Mouse (Mus musculus): ENCODE results near the gene Dyrk1b. TPM values are rescaled to one million over a fixed set of nuclear protein-coding genes. Genes with fewer than 3 reads are reported as not detected.

Gene Dyrk1b
- polyA plus RNA-seq, 1 experiment: 20.7 TPM

DNA sequence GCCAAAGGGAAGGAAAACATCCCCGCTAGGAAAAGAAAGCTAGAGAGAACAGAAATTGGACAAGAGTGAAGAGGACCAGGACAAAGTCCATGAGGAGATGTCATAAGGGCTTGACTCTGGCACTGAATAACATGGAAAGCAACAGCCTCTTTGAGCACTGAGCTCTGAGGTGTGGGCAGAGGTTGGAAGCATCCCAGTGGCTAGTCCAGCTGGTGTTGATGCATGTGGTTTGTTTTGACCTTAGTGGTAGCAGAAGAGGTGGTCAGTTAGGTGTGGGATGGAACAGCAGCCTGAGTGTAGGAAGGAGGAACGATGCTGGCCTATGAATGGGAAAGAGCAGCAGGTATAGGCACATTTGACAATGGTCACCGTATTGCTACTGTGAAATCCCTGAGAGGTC lies 12.2 kb downstream of the Dyrk1b start:
- TF ChIP-seq POLR2A (IDR thresholded peaks at IDR 0.05; ENCODE audit: borderline replicate concordance, low read depth, low read length) (no peak), CTCF (IDR thresholded peaks at IDR 0.05; ENCODE audit: low read depth, low read length) (no peak)
- H3K4me3 ChIP-seq (ENCODE audit: insufficient read depth, low read length): no peak overlapping the region
- no peak overlapping the region for H3K27ac ChIP-seq (ENCODE audit: insufficient read depth, low read depth, low read length)
- peaks cover 8% of the 10 kb centered on the region; the same call in 1 of the 2 replicates for H3K4me1 ChIP-seq (ENCODE audit: control insufficient read depth, insufficient read depth, low read length)

DNA sequence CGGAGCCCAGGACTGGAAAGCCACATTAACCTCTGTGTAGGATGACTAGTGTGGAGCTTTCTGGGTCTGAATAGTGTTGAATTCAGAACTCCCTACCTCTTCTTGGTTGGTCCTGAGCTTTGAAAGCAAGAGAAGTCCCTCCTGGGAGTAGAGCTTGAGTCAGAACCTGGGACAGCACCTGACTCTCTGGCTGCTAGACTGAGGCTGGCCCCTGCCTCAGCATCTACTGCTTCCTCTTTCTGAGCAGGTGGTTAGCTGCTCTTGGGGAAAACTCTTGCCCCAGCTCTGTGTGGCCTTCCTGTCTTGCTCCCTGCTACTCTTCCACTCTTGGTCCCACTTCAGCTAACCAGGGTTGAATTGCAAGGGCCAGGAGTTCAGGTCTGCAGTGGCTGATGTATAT lies 12.6 kb downstream of the Dyrk1b start:
- TF ChIP-seq CTCF (IDR thresholded peaks at IDR 0.05; ENCODE audit: low read depth, low read length): no peak
- TF ChIP-seq POLR2A (IDR thresholded peaks at IDR 0.05; ENCODE audit: borderline replicate concordance, low read depth, low read length): no peak
- H3K27ac ChIP-seq (ENCODE audit: insufficient read depth, low read depth, low read length): no peak overlapping the region
- no peak overlapping the region for H3K4me3 ChIP-seq (ENCODE audit: insufficient read depth, low read length)
- peaks cover 8% of the 10 kb centered on the region; the same call in 1 of the 2 replicates for H3K4me1 ChIP-seq (ENCODE audit: control insufficient read depth, insufficient read depth, low read length)

DNA sequence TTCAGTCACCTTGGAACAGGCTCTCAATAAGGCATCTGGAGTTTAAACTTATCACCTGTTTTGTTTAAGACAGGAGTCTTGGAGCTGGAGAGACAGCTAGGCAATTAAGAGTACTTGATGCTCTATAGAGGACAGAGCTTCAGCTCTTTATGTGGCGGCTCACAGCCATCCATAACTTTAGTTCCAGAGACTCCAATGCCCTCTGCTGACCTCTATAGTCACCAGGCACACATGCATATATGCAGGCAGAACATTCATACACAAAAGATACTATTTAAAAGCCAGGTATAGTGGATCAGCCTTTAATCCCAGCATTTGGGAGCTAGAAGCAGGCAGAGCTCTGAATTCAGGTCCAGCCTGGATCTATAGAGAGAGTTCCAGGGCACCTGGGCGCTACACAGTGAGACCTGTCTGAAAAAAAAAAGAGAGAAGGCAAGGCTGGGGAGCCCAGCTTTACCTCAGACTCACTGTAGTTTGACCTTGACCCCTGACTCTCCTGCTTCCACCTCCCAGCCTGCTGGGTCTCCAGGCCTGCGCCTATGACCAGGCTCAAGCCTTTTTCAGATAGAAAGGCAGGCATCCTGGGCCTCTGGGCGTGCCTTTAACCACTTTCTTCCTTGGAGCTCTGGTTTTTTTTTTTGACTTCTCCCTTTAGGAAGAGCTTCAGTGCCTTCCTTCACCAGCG lies 16.3 kb downstream of the Dyrk1b start:
- Histone ChIP-seq H3K4me3 (ENCODE audit: insufficient read depth, low read length) (no peak overlapping the region), H3K4me1 (ENCODE audit: control insufficient read depth, insufficient read depth, low read length) (peaks cover 8% of the 10 kb centered on the region; the same call in 1 of the 2 replicates), H3K27ac (ENCODE audit: insufficient read depth, low read depth, low read length) (no peak overlapping the region)
- TF ChIP-seq CTCF (IDR thresholded peaks at IDR 0.05; ENCODE audit: low read depth, low read length) (no peak), POLR2A (IDR thresholded peaks at IDR 0.05; ENCODE audit: borderline replicate concordance, low read depth, low read length) (no peak)

DNA sequence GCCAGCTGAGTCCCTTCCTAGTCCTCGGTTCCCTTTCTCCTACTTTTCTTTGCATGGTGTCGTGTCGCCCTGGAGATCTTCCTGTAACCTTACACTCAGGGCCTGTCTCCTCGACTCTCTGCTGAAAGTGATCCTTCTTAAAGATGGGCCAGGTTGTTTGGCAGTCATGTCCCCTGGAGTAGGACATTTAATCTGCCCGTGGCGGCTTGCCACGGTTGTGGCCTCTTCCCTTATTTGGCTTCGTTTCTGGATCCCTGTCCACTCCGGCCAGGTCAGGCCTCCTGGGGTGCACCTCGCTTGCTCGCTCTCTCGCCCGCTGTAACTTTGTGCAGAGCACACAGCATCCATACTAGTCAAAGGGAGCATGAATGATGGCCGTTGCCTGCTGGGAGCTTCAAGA lies 17.3 kb downstream of the Dyrk1b start:
- H3K4me1 ChIP-seq (ENCODE audit: control insufficient read depth, insufficient read depth, low read length): peaks cover 6% of the 10 kb centered on the region; the same call in 1 of the 2 replicates
- no peak overlapping the region for H3K27ac ChIP-seq (ENCODE audit: insufficient read depth, low read depth, low read length)
- no peak overlapping the region for H3K4me3 ChIP-seq (ENCODE audit: insufficient read depth, low read length)
- TF ChIP-seq POLR2A (IDR thresholded peaks at IDR 0.05; ENCODE audit: borderline replicate concordance, low read depth, low read length) (no peak), CTCF (IDR thresholded peaks at IDR 0.05; ENCODE audit: low read depth, low read length) (no peak)

DNA sequence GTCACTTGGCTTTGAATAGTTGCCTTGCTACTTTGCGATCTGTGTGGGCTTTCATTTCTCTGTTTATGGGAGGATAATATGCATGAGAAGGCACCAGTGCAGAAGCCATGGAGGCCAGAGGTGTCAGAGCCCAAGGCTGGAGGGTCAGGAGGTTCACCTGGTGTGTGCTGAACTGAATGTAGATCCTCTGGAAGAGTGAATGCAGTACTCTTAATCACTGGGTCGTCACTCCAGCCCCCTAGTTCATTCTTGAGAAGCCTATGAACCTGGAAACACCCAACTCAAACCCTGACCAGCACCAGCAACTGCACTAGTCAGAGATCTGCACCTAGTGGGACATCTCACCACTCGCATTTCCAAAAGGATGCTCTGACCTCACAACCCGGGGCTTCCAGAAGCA lies 19.8 kb downstream of the Dyrk1b start:
- no peak overlapping the region for H3K4me3 ChIP-seq (ENCODE audit: insufficient read depth, low read length)
- no peak overlapping the region for H3K27ac ChIP-seq (ENCODE audit: insufficient read depth, low read depth, low read length)
- no peaks in the 10 kb centered on the region for H3K4me1 ChIP-seq (ENCODE audit: control insufficient read depth, insufficient read depth, low read length)
- TF ChIP-seq POLR2A (IDR thresholded peaks at IDR 0.05; ENCODE audit: borderline replicate concordance, low read depth, low read length) (no peak), CTCF (IDR thresholded peaks at IDR 0.05; ENCODE audit: low read depth, low read length) (no peak)

DNA sequence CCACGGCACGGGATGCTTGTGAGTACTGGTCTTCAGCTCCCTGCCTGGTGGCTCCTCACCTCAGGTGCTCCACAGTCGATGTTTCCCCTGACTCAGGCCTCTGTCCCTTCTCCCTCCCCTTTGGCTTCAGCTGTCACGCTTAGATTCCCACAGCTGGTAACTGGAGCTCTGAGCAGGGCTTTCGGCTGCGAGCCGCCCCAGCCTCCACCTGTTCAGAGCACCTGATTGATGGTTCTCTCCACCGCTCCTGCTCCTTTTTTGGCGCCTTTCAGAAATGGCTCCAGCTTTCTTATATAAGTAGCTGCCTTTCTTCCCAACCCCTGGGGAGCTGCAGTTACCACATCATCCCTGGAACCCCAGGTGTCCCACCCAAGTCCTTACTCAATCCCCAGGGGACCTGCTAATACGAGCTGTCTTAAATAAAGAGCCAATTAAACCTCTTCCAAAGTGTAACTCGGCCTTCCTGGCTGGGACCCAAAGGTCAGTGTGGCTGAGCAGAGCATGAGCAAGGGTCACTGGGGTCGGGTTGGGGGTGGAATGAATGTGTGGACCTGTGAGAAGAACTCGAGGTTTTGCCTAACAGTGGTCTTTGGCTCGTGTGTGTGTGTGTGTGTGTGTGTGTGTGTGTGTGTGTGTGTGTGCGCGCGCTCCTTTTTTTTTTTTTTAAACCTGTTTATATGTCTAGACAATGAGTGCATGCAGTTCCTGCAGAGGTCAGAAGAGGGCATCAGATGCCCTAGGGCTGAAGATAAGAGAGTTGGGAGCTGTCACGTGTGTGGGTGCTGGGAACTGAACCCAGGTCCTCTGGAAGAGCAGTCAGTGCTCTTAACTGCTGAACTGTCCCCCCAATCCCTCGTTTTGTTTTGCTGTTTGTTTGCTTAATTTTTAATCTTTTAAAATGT lies 24.2 kb downstream of the Dyrk1b start:
- no peak overlapping the region for H3K4me3 ChIP-seq (ENCODE audit: insufficient read depth, low read length)
- no peak for TF ChIP-seq CTCF (IDR thresholded peaks at IDR 0.05; ENCODE audit: low read depth, low read length)
- no peak for TF ChIP-seq POLR2A (IDR thresholded peaks at IDR 0.05; ENCODE audit: borderline replicate concordance, low read depth, low read length)
- no peaks in the 10 kb centered on the region for H3K4me1 ChIP-seq (ENCODE audit: control insufficient read depth, insufficient read depth, low read length)
- no peak overlapping the region for H3K27ac ChIP-seq (ENCODE audit: insufficient read depth, low read depth, low read length)

DNA sequence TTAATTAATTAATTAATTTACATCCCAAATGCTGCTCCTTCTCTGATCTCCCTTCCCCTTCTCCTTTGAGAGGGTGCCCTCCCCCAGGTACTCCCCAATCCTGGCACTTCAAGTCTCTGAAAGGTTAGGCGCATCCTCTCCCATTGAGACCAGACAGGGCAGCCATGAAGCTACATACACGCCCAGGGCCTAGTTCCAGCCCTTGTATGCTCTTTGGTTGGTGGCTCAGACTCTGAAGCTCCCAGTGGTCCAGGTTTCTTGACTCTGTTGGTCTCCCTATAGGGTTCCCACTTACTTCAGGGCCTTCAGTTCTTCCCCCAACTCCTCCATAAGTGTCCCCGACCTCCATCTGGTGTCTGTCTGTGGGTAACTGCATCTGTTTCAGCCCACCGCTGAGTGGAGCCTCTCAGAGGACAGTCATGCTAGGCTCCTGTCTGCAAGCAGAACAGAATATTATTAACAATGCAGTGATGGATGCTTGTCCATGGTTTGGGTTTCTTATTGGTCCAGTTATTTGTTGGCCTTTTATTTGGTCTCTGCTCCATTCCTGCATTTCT lies 26.9 kb downstream of the Dyrk1b start:
- no peak for TF ChIP-seq POLR2A (IDR thresholded peaks at IDR 0.05; ENCODE audit: borderline replicate concordance, low read depth, low read length)
- no peak for TF ChIP-seq CTCF (IDR thresholded peaks at IDR 0.05; ENCODE audit: low read depth, low read length)
- H3K27ac ChIP-seq (ENCODE audit: insufficient read depth, low read depth, low read length): no peak overlapping the region
- H3K4me3 ChIP-seq (ENCODE audit: insufficient read depth, low read length): no peak overlapping the region

DNA sequence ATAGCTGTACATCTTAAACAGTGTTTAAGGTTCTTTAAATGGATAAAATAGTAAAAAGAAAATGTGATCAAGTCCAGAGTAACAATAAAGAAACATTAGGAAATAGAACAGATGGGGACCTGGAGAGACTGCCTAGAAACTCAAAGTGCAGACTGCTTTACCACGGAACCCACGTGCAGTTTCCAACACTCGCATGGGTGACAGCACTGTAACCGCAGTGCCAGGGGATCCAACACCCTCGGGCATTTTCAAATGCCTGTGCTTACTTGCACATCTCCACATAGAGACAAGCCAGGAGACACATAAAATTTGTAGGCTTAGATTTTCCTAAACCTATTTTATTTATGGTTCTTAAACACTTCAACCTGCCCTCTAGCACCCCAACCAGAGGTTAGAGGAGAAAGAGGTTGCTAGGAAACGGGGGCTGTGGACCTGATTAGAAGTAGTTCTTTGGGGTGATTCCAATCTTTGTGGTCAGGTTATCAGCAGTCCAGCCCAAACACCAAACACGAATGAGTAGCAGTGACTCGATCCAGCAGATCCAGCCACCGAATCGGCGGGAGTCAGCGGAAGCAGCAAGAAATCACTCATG lies 29.2 kb downstream of the Dyrk1b start:
- peak overlapping the region; percentile 60 for H3K4me3 ChIP-seq (ENCODE audit: insufficient read depth, low read length)
- no peak for TF ChIP-seq CTCF (IDR thresholded peaks at IDR 0.05; ENCODE audit: low read depth, low read length)
- no peak for TF ChIP-seq POLR2A (IDR thresholded peaks at IDR 0.05; ENCODE audit: borderline replicate concordance, low read depth, low read length)
- no peaks in the 10 kb centered on the region; the same call in 1 of the 2 replicates for H3K4me1 ChIP-seq (ENCODE audit: control insufficient read depth, insufficient read depth, low read length)
- peak overlapping the region; percentile 47 for H3K27ac ChIP-seq (ENCODE audit: insufficient read depth, low read depth, low read length)

More for the DNA sequence above, 26.9 kb downstream of the Dyrk1b start:
- no peaks in the 10 kb centered on the region; the same call in 1 of the 2 replicates for H3K4me1 ChIP-seq (ENCODE audit: control insufficient read depth, insufficient read depth, low read length)

DNA sequence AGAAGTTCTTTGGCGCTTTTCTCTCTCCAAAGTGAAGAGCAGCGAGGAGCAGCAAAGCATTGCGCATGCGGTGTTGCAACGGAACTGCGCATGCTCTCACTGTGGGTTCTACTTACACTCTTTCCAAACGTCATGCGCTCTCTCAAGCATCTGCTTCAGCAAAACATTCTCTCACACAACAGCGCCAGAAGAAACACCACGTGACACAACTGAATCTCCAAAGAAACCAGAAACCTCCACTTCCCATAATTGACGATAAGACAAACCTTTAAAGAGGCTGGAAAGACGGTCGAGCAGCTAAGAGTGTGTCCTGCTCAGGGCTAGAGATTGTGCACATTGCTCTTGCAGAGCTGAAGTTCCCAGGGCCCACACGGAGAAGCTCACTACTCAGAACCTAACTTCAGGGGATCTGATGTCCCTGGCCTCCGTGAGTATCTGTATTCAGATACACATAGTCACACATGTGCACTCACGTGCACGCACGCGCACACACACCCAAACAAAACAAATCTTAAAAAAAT lies 29.8 kb downstream of the Dyrk1b start:
- peak overlapping the region; percentile 60 for H3K4me3 ChIP-seq (ENCODE audit: insufficient read depth, low read length)
- no peaks in the 10 kb centered on the region; the same call in 1 of the 2 replicates for H3K4me1 ChIP-seq (ENCODE audit: control insufficient read depth, insufficient read depth, low read length)
- TF ChIP-seq CTCF (IDR thresholded peaks at IDR 0.05; ENCODE audit: low read depth, low read length) (no peak), POLR2A (IDR thresholded peaks at IDR 0.05; ENCODE audit: borderline replicate concordance, low read depth, low read length) (no peak)
- peak overlapping the region; percentile 80 for H3K27ac ChIP-seq (ENCODE audit: insufficient read depth, low read depth, low read length)
